Mouse (Mus musculus) forebrain, embryonic 12.5 days (tissue): ENCODE measurements around the gene Cdh13. TPM values are rescaled to one million over a fixed set of nuclear protein-coding genes. Genes with fewer than 3 reads are reported as not detected.
A peak's percentile ranks its signal among the peaks of the same experiment; 100 is the strongest.
"Not testable (repeated sequence)": the region's sequence is repeated elsewhere in the genome, so short reads cannot be mapped to it uniquely, and the experiment has no call there.

Experiments
- ATAC-seq: fragments of 200-750 bp; cut with Nextera tagmentation; 2 replicates; pipeline ENCODE4 v1.8.0; 2017; ENCODE audit warnings: moderate TSS enrichment; ENCODE audit not compliant: low FRiP score
- H3K27ac ChIP-seq: fragments of 300-500 bp; sonication (generic); 2 replicates; pipeline ENCODE4 v1.5.1; 2016; ENCODE audit warnings: mild to moderate bottlenecking
- H3K27me3 ChIP-seq: fragments of 300-500 bp; sonication (generic); 2 replicates; pipeline ENCODE4 v1.6.1; 2016; ENCODE audit warnings: mild to moderate bottlenecking
- H3K36me3 ChIP-seq: fragments of 300-500 bp; sonication (generic); replicated peaks from 2 replicates; pipeline ENCODE4 v1.6.1; 2016; ENCODE audit warnings: mild to moderate bottlenecking
- H3K4me1 ChIP-seq: fragments of 300-500 bp; sonication (generic); 2 replicates; pipeline ENCODE4 v1.6.1; 2016
- H3K4me2 ChIP-seq: fragments of 300-500 bp; sonication (generic); 2 replicates; pipeline ENCODE4 v1.6.1; 2016; ENCODE audit warnings: mild to moderate bottlenecking, moderate library complexity
- H3K4me3 ChIP-seq: fragments of 300-500 bp; sonication (generic); replicated peaks from 2 replicates; pipeline ENCODE4 v1.5.1; 2016; ENCODE audit warnings: mild to moderate bottlenecking
- H3K9ac ChIP-seq: fragments of 300-500 bp; sonication (generic); 2 replicates; pipeline ENCODE4 v1.6.1; 2016; ENCODE audit warnings: mild to moderate bottlenecking
- H3K9me3 ChIP-seq: fragments of 300-500 bp; sonication (generic); 2 replicates; pipeline ENCODE4 v1.6.1; 2016
- WGBS: fragments of 180-500 bp; shearing (Covaris S2); methylation state at CpG from one replicate; pipeline ENCODE4 v1.1.7; 2016; 5-methylcytosine and 5-hydroxymethylcytosine counted together
- polyA plus RNA-seq: library from polyadenylated mRNA; unstranded; fragments of >200 nt; fragmentation: Nextera tagmentation; extraction: Ambion mirVana; gene quantifications from 2 replicates; pipeline ENCODE4 v1.2.1, GENCODE M21; 2016

Gene Cdh13
- polyA plus RNA-seq, 1 experiment from 2014 or later = 10.8 TPM

GRCm38 (mm10) chr8:119345029-119345682 lies 1061.6 kb downstream of the Cdh13 start:
- WGBS = 58% methylated on average over 22 of the region's 22 CpGs
- Histone ChIP-seq H3K4me1 (peaks cover 9% of the 10 kb centered on the region), H3K27ac (no peak overlapping the region), H3K27me3 (peaks cover 16% of the 10 kb centered on the region), H3K9ac (peak overlapping the region; percentile 95), H3K9me3 (no peaks in the 10 kb centered on the region), H3K4me3 (peak overlapping the region; percentile 87), H3K36me3 (peaks cover 37% of the 10 kb centered on the region), H3K4me2 (peak overlapping the region; percentile 74)
- no peak for ATAC-seq

GRCm38 (mm10) chr8:119345683-119346075 lies 1062.1 kb downstream of the Cdh13 start:
- no peak overlapping the region for H3K9ac ChIP-seq

GRCm38 (mm10) chr8:119351647-119352046 lies 1068.1 kb downstream of the Cdh13 start:
- ATAC-seq = no peak
- Histone ChIP-seq H3K36me3 (peaks cover 47% of the 10 kb centered on the region), H3K4me1 (no peaks in the 10 kb centered on the region), H3K27me3 (no peaks in the 10 kb centered on the region), H3K27ac (no peak overlapping the region), H3K9me3 (no peaks in the 10 kb centered on the region), H3K4me3 (no peak overlapping the region), H3K4me2 (no peak overlapping the region), H3K9ac (no peak overlapping the region)
- WGBS = 95% methylated on average over 19 of the region's 19 CpGs

More at GRCm38 (mm10) chr8:119345683-119346075, 1062.1 kb downstream of the Cdh13 start:
- H3K27ac ChIP-seq = no peak overlapping the region
- peaks cover 13% of the 10 kb centered on the region for H3K27me3 ChIP-seq
- no peaks in the 10 kb centered on the region for H3K9me3 ChIP-seq
- 82% methylated on average over 15 of the region's 15 CpGs for WGBS
- H3K4me1 ChIP-seq = peaks cover 9% of the 10 kb centered on the region
- H3K36me3 ChIP-seq = peaks cover 40% of the 10 kb centered on the region
- peak overlapping the region; percentile 74 for H3K4me2 ChIP-seq
- ATAC-seq = no peak
- no peak overlapping the region; the same call in 1 of the 2 replicates for H3K4me3 ChIP-seq

- no peak overlapping the region for H3K4me2 ChIP-seq
- H3K4me3 ChIP-seq = no peak overlapping the region
- ATAC-seq = no peak
- H3K4me1 ChIP-seq = no peaks in the 10 kb centered on the region
- no peak overlapping the region for H3K9ac ChIP-seq
- H3K27ac ChIP-seq = no peak overlapping the region
- H3K36me3 ChIP-seq = peaks cover 32% of the 10 kb centered on the region
- WGBS = 90% methylated on average over 10 of the region's 10 CpGs
- H3K9me3 ChIP-seq = no peaks in the 10 kb centered on the region
- H3K27me3 ChIP-seq = no peaks in the 10 kb centered on the region
Observed at GRCm38 (mm10) chr8:119352977-119353658, 1069.6 kb downstream of the Cdh13 start.

GRCm38 (mm10) chr8:119353659-119354023 lies 1070.1 kb downstream of the Cdh13 start:
- WGBS = 83% methylated on average over 6 of the region's 6 CpGs
- H3K36me3 ChIP-seq = peaks cover 27% of the 10 kb centered on the region

GRCm38 (mm10) chr8:119356631-119357030 lies 1073.1 kb downstream of the Cdh13 start:
- not testable (repeated sequence) for H3K4me1 ChIP-seq, ATAC-seq
- WGBS = 59% methylated on average over 5 of the region's 5 CpGs

More at GRCm38 (mm10) chr8:119353659-119354023, 1070.1 kb downstream of the Cdh13 start:
- H3K9ac ChIP-seq = no peak overlapping the region
- no peaks in the 10 kb centered on the region for H3K4me1 ChIP-seq
- H3K4me3 ChIP-seq = no peak overlapping the region
- no peak for ATAC-seq
- no peak overlapping the region for H3K27ac ChIP-seq
- H3K27me3 ChIP-seq = no peaks in the 10 kb centered on the region
- no peak overlapping the region for H3K4me2 ChIP-seq
- no peaks in the 10 kb centered on the region for H3K9me3 ChIP-seq

GRCm38 (mm10) chr8:119358175-119358574 lies 1074.6 kb downstream of the Cdh13 start:
- Histone ChIP-seq H3K27me3 (no peaks in the 10 kb centered on the region), H3K4me2 (no peak overlapping the region), H3K27ac (no peak overlapping the region), H3K9me3 (no peaks in the 10 kb centered on the region), H3K36me3 (no peaks in the 10 kb centered on the region), H3K4me1 (no peaks in the 10 kb centered on the region), H3K4me3 (no peak overlapping the region), H3K9ac (no peak overlapping the region)
- ATAC-seq = no peak
- 81% methylated on average over 7 of the region's 7 CpGs for WGBS

More at GRCm38 (mm10) chr8:119356631-119357030, 1073.1 kb downstream of the Cdh13 start:
- not testable (repeated sequence) for H3K27ac ChIP-seq, H3K27me3 ChIP-seq, H3K9me3 ChIP-seq, H3K4me3 ChIP-seq, H3K36me3 ChIP-seq, H3K9ac ChIP-seq, H3K4me2 ChIP-seq

GRCm38 (mm10) chr8:119358836-119359235 lies 1075.3 kb downstream of the Cdh13 start:
- H3K36me3 ChIP-seq = no peaks in the 10 kb centered on the region
- H3K4me3 ChIP-seq = no peak overlapping the region
- no peak overlapping the region for H3K4me2 ChIP-seq
- H3K4me1 ChIP-seq = no peaks in the 10 kb centered on the region
- 49% methylated on average over 14 of the region's 14 CpGs for WGBS
- no peak overlapping the region for H3K9ac ChIP-seq
- H3K27ac ChIP-seq = no peak overlapping the region
- ATAC-seq = no peak
- no peaks in the 10 kb centered on the region for H3K27me3 ChIP-seq
- no peaks in the 10 kb centered on the region for H3K9me3 ChIP-seq

- Histone ChIP-seq H3K4me2 (no peak overlapping the region), H3K9me3 (no peaks in the 10 kb centered on the region), H3K27me3 (peaks cover 6% of the 10 kb centered on the region; the same call in 1 of the 2 replicates), H3K27ac (no peak overlapping the region), H3K4me1 (no peaks in the 10 kb centered on the region), H3K36me3 (no peaks in the 10 kb centered on the region), H3K4me3 (no peak overlapping the region), H3K9ac (no peak overlapping the region)
- ATAC-seq = no peak
- 77% methylated on average over 8 of the region's 8 CpGs for WGBS
Observed at GRCm38 (mm10) chr8:119360686-119361295, 1077.3 kb downstream of the Cdh13 start.
